Mouse (Mus musculus) stomach, embryonic 16.5 days (tissue): Measurements from ENCODE around the gene Prex1. TPM values are rescaled to one million over a fixed set of nuclear protein-coding genes. Genes with fewer than 3 reads are reported as not detected.

Source experiments
- ATAC-seq: fragments of 200-750 bp; cut with Nextera tagmentation; 2 replicates; pipeline ENCODE4 v1.8.0; 2017; ENCODE audit warnings: moderate number of reproducible peaks, moderate TSS enrichment; ENCODE audit not compliant: insufficient read depth, low FRiP score
- H3K27ac ChIP-seq: fragments of 300-500 bp; sonication (generic); 2 replicates; pipeline ENCODE4 v1.5.1; 2014; ENCODE audit warnings: low read length
- H3K27me3 ChIP-seq: fragments of 300-500 bp; sonication (generic); 2 replicates; pipeline ENCODE4 v1.6.1; 2014; ENCODE audit warnings: low read length, control low read depth, mixed read lengths; ENCODE audit not compliant: control insufficient read depth, insufficient read depth
- H3K36me3 ChIP-seq: fragments of 300-500 bp; sonication (generic); 2 replicates; pipeline ENCODE4 v1.6.1; 2014; ENCODE audit warnings: low read length; ENCODE audit not compliant: control insufficient read depth, insufficient read depth
- H3K4me1 ChIP-seq: fragments of 300-500 bp; sonication (generic); 2 replicates; pipeline ENCODE4 v1.6.1; 2014; ENCODE audit warnings: low read length, control low read depth, mixed read lengths; ENCODE audit not compliant: control insufficient read depth, insufficient read depth
- H3K4me2 ChIP-seq: fragments of 300-500 bp; sonication (generic); 2 replicates; pipeline ENCODE4 v1.6.1; 2014; ENCODE audit warnings: low read depth, low read length, mixed read lengths
- H3K4me3 ChIP-seq: fragments of 300-500 bp; sonication (generic); replicated peaks from 2 replicates; pipeline ENCODE4 v1.5.1; 2014; ENCODE audit warnings: mild to moderate bottlenecking, low read length
- H3K9ac ChIP-seq: fragments of 300-500 bp; sonication (generic); 2 replicates; pipeline ENCODE4 v1.6.1; 2014; ENCODE audit warnings: low read length
- H3K9me3 ChIP-seq: fragments of 300-500 bp; sonication (generic); replicated peaks from 2 replicates; pipeline ENCODE4 v1.6.1; 2016; ENCODE audit warnings: low read length, control low read depth; ENCODE audit not compliant: control insufficient read depth
- WGBS: fragments of 180-500 bp; shearing (Covaris S2); extraction: QIAGEN DNeasy Blood & Tissue Kit; methylation state at CpG from one replicate; pipeline ENCODE4 v1.1.7; 2014; 5-methylcytosine and 5-hydroxymethylcytosine counted together
- polyA plus RNA-seq: library from polyadenylated mRNA; unstranded; fragments of >200 nt; fragmentation: Nextera tagmentation; extraction: Ambion mirVana; gene quantifications from 2 replicates; pipeline ENCODE4 v1.2.1, GENCODE M21; 2015

Gene Prex1
- polyA plus RNA-seq, 1 experiment from 2014 or later, result 11.0 TPM

DNA sequence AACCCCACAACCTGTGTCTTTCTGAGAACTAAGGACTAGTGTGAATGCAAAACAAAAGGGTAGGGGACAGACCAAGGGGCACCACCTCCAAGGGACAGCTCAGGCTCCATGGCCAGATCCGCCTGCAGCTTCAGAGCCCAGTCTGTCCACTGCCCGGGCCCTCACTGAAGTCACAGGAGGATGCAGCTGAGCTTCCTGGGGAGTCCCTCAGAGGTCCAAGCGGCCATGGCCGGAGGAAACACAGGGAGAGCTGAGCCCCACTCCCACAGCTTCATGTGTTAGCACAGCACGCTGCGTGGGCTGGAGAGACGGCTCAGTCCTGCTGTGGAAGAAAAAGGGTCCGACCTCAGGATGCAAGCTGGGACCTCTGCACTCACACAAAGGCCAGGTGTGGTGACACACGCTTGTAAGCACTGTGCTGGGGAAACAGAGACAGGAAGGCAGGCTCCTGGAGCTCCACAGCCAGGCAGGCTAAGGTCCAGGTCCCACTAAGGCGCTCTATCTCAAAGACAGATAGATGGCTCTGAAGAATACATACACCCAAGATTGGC is 81.9 kb downstream of the Prex1 start:
- no peak overlapping the region for H3K9ac ChIP-seq
- no peak for ATAC-seq
- no peak overlapping the region for H3K4me2 ChIP-seq
- H3K36me3 ChIP-seq, result no peaks in the 10 kb centered on the region
- no peaks in the 10 kb centered on the region for H3K4me1 ChIP-seq
- WGBS, result 87% methylated on average over 10 of the region's 10 CpGs
- H3K4me3 ChIP-seq, result no peak overlapping the region
- H3K27ac ChIP-seq, result no peak overlapping the region
- no peaks in the 10 kb centered on the region for H3K9me3 ChIP-seq
- no peaks in the 10 kb centered on the region for H3K27me3 ChIP-seq

DNA sequence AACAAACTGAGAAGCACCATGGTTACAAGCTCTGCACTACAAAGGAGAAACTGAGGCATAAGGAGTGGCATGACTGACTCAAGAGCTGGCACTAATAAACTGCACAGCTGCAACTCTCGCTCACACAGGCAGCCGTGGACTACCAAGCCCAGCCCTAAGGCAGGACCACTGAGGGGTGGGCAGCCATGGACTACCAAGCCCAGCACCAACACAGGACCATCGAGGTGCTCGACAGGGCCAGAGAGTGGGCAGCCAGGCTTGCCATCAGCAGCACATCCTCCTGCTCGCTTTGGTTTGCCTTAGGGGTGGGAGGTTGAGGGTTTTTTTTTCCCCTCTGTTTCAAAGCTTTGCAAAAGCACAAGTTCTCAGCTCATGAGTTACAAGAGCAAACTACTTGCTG is 82.4 kb downstream of the Prex1 start:
- no peak overlapping the region for H3K27ac ChIP-seq
- no peaks in the 10 kb centered on the region for H3K9me3 ChIP-seq
- 88% methylated on average over 5 of the region's 5 CpGs for WGBS
- H3K4me1 ChIP-seq, result no peaks in the 10 kb centered on the region
- no peaks in the 10 kb centered on the region for H3K36me3 ChIP-seq
- no peak overlapping the region for H3K9ac ChIP-seq
- H3K4me2 ChIP-seq, result no peak overlapping the region
- no peak for ATAC-seq
- H3K4me3 ChIP-seq, result no peak overlapping the region
- no peaks in the 10 kb centered on the region for H3K27me3 ChIP-seq

DNA sequence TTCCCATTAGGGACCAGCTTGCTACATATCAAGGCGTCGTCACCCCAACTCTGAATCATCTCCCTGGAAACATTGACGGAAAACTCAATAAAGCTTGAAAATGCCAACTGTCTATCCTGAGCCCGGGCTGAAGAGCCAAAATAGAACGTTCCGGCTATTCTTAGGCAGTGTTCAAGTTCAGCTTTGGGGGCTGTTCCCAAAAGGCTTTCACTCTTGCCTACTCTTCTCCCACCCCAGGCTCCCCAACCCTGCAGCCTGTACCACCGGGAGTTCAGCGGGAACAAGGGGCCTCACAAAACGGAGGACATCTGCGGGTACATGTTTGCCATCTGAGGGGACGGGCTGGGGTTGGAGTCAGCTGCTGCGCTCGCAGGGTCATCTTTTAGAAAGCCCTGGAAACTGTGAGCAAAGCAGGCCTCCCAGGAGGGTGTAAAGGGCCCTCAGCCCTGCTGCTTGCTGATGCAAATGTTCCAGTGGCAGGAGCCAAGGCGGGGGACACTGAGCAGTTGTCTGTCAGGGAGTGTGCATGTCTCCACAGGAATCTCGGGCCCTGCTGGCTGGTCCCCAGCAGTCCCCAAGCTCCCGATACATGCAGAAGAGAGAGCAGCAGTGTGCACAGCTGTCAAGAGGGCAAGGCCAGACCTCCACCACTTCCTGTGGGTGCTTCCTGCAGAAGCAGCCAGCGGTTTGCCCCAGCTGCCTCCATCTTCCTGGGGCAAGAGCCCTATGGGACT is 83.5 kb downstream of the Prex1 start:
- H3K27me3 ChIP-seq, result no peaks in the 10 kb centered on the region
- 81% methylated on average over 17 of the region's 17 CpGs for WGBS
- H3K36me3 ChIP-seq, result no peaks in the 10 kb centered on the region
- H3K27ac ChIP-seq, result no peak overlapping the region
- no peak overlapping the region for H3K4me3 ChIP-seq
- H3K4me2 ChIP-seq, result no peak overlapping the region
- no peaks in the 10 kb centered on the region for H3K9me3 ChIP-seq
- H3K9ac ChIP-seq, result no peak overlapping the region
- H3K4me1 ChIP-seq, result no peaks in the 10 kb centered on the region
- ATAC-seq, result no peak

DNA sequence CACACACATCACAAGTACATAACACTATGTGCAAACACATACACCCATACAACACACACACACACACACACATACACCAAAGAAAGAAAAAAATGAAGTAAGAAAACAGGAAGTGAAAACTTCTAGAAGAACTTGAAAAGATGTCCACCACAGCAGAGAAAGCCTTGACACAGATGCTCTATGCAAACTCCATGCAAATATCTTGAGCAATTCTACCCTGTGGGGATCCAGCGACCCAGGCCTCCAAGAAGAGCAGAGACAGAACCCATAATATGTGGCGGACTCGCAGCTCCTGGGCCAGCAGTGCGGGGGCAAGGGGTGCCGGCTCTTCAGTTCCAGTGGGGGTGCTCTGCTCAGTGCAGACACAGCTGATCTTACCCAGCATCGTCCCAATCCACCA is 86.1 kb downstream of the Prex1 start:
- Histone ChIP-seq H3K27me3 (no peaks in the 10 kb centered on the region), H3K4me1 (no peaks in the 10 kb centered on the region), H3K4me2 (no peak overlapping the region), H3K27ac (no peak overlapping the region), H3K9me3 (no peaks in the 10 kb centered on the region), H3K4me3 (no peak overlapping the region), H3K9ac (no peak overlapping the region), H3K36me3 (no peaks in the 10 kb centered on the region)
- 91% methylated on average over 6 of the region's 6 CpGs for WGBS
- ATAC-seq, result no peak

DNA sequence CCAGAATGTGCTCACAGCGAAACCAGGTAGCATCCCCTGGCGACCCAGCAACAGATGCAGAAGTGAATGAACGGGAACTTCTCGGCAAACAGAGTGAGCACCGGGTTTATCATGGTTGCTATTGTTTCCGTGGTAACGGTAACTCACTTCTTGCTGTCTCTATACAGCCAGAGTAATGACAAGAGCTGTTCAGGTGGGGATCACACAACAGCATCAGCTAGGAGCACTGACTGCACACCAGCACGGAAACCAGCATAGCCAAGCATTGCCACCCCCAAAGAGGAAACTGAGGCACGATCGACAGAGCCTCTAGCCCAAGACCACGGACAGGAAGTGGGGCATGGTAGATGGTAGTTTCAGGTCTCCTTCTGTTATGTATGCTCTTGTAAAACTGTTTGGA is 88.4 kb downstream of the Prex1 start:
- Histone ChIP-seq H3K27me3 (no peaks in the 10 kb centered on the region), H3K4me1 (peaks cover 6% of the 10 kb centered on the region; the same call in 1 of the 2 replicates), H3K9ac (no peak overlapping the region), H3K27ac (no peak overlapping the region), H3K4me3 (no peak overlapping the region), H3K4me2 (no peak overlapping the region), H3K36me3 (no peaks in the 10 kb centered on the region), H3K9me3 (no peaks in the 10 kb centered on the region)
- WGBS, result 75% methylated on average over 11 of the region's 11 CpGs
- ATAC-seq, result no peak

DNA sequence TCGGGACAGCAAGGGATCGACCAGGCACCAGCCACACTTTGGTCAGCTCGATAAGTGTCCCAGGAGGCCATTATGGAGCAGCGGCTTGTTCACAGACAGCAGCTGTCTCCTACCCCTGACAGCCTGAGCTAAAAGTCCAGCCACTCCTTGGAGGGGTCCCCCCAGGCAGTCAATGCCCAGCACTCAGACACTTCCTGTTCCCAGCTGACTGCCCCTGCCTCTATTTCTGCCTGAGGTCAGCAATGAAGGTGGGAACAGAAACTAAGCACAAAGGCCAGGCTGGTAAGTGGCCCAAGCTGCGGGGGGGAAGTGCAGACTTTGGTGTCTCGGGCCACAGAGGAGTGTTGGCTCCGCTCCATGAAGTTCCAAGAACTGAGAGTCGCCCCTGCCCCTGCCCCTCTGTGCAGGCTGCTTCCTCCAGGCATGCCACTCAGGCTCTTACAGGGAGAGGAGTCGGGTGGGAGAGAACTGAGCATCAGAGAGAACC is 90.5 kb downstream of the Prex1 start:
- no peaks in the 10 kb centered on the region for H3K36me3 ChIP-seq
- no peaks in the 10 kb centered on the region for H3K9me3 ChIP-seq
- no peak overlapping the region for H3K4me3 ChIP-seq
- ATAC-seq, result peak; percentile 31; the same call in 1 of the 2 replicates
- no peak overlapping the region for H3K9ac ChIP-seq
- H3K27me3 ChIP-seq, result no peaks in the 10 kb centered on the region
- no peak overlapping the region for H3K4me2 ChIP-seq
- 50% methylated on average over 9 of the region's 9 CpGs for WGBS
- 0 out of 2 replicates have a peak overlapping the region, but pooled peaks have one; percentile 12 for H3K27ac ChIP-seq
- H3K4me1 ChIP-seq, result peaks cover 11% of the 10 kb centered on the region; the same call in 1 of the 2 replicates

DNA sequence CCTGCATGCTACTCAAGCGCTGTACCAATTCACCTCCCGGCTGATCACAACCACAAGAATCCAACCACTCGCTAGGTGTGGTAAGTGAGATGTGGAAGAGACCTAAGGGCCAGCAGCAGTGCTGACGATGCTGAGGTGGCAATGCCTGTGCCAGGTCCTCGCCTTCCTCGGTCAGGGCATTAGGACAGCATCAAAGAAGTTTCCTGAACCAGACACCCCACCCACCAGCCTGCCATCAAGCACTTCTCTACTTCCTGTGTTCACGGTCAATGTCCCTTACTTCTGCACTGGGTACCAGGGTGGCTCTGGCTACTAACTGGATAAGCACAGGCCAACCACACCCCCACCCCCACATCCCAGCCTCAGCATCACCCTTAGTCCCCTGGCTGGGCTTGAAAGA is 91.0 kb downstream of the Prex1 start:
- H3K9me3 ChIP-seq, result no peaks in the 10 kb centered on the region
- peaks cover 11% of the 10 kb centered on the region; the same call in 1 of the 2 replicates for H3K4me1 ChIP-seq
- no peak overlapping the region for H3K9ac ChIP-seq
- WGBS, result 79% methylated on average over 7 of the region's 7 CpGs
- H3K36me3 ChIP-seq, result 0 out of 2 replicates have a peak, but pooled peaks cover 4% of the 10 kb centered on the region
- 0 out of 2 replicates have a peak overlapping the region, but pooled peaks have one; percentile 12 for H3K27ac ChIP-seq
- no peak for ATAC-seq
- H3K27me3 ChIP-seq, result no peaks in the 10 kb centered on the region
- H3K4me2 ChIP-seq, result no peak overlapping the region
- H3K4me3 ChIP-seq, result no peak overlapping the region

DNA sequence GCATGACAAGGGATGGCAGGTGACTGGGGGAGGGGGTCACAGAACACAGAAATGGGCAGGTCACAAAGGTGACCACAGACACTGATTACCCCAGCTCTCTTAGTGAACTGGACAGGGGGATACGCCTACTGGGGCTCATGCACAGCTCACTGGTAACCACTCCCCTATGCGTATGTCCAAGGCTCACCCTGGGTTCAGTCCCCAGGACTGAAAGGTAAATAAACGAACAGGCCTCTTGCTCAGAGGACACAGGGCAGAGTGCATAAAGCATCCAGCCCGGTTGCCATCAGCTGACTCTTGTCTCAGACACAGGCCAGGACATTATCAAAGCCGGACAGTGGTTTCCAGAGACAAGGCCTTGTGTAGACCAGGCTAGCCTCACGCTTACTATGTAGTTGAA is 91.6 kb downstream of the Prex1 start:
- 0 out of 2 replicates have a peak, but pooled peaks cover 5% of the 10 kb centered on the region for H3K36me3 ChIP-seq
- no peak overlapping the region for H3K27ac ChIP-seq
- peaks cover 11% of the 10 kb centered on the region; the same call in 1 of the 2 replicates for H3K4me1 ChIP-seq
- no peak; the same call in 1 of the 2 replicates for ATAC-seq
- no peak overlapping the region for H3K4me2 ChIP-seq
- no peaks in the 10 kb centered on the region for H3K27me3 ChIP-seq
- WGBS, result 70% methylated on average over 6 of the region's 6 CpGs
- no peaks in the 10 kb centered on the region for H3K9me3 ChIP-seq
- no peak overlapping the region for H3K4me3 ChIP-seq
- no peak overlapping the region for H3K9ac ChIP-seq
